Mouse (Mus musculus): Measurements from ENCODE around the gene Eif4b. TPM values are rescaled to one million over a fixed set of nuclear protein-coding genes. Genes with fewer than 3 reads are reported as not detected.
A peak's percentile ranks its signal among the peaks of the same experiment; 100 is the strongest.

Eif4b gene
- polyA plus RNA-seq, 1 experiment, result 114 TPM

DNA sequence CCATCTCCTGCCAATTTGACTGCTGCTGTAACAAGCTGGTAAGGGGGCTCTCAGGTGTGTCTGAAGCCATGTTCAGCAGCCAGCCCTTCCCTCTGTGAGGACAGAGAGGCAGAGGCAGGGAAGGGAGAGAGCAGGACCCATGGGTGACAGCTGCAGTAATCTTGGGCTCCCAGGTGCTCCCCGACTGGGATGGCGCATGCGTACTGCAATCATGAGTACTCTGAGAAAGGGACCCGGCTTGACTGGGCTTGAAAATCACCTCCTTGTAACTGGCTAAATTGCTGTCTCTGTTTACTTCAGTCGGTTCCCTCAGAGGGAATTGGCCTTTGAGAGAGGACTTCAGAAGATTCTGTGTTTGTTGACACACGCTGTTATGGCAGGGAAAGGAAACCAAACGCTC lies 31.6 kb upstream of the Eif4b start:
- H3K4me1 ChIP-seq (ENCODE audit: control insufficient read depth, insufficient read depth, low read length), result no peaks in the 10 kb centered on the region
- 78% methylated on average over 7 of the region's 7 CpGs for WGBS
- TF ChIP-seq POLR2A (IDR thresholded peaks at IDR 0.05; ENCODE audit: borderline replicate concordance, insufficient read depth, low read length), result no peak
- no peak for TF ChIP-seq CTCF (IDR thresholded peaks at IDR 0.05; ENCODE audit: borderline replicate concordance, insufficient read depth, low read depth, low read length)
- H3K27me3 ChIP-seq (ENCODE audit: control insufficient read depth, insufficient read depth, low read length), result no peaks in the 10 kb centered on the region
- no peak for DNase-seq
- no peak overlapping the region for H3K4me3 ChIP-seq (replicated peaks; ENCODE audit: insufficient read depth, low read depth, low read length)
- no peak overlapping the region for H3K27ac ChIP-seq (ENCODE audit: insufficient read depth, low read length)

GRCm38 (mm10) chr15:102044745-102045144 lies 28.8 kb upstream of the Eif4b start:
- TF ChIP-seq CTCF (IDR thresholded peaks at IDR 0.05; ENCODE audit: borderline replicate concordance, insufficient read depth, low read depth, low read length) (no peak), POLR2A (IDR thresholded peaks at IDR 0.05; ENCODE audit: borderline replicate concordance, insufficient read depth, low read length) (no peak)
- H3K4me3 ChIP-seq (replicated peaks; ENCODE audit: insufficient read depth, low read depth, low read length), result no peak overlapping the region
- H3K4me1 ChIP-seq (ENCODE audit: control insufficient read depth, insufficient read depth, low read length), result no peaks in the 10 kb centered on the region
- H3K27ac ChIP-seq (ENCODE audit: insufficient read depth, low read length), result no peak overlapping the region
- DNase-seq, result no peak
- no peaks in the 10 kb centered on the region for H3K27me3 ChIP-seq (ENCODE audit: control insufficient read depth, insufficient read depth, low read length)
- WGBS, result 77% methylated on average over 3 of the region's 3 CpGs

DNA sequence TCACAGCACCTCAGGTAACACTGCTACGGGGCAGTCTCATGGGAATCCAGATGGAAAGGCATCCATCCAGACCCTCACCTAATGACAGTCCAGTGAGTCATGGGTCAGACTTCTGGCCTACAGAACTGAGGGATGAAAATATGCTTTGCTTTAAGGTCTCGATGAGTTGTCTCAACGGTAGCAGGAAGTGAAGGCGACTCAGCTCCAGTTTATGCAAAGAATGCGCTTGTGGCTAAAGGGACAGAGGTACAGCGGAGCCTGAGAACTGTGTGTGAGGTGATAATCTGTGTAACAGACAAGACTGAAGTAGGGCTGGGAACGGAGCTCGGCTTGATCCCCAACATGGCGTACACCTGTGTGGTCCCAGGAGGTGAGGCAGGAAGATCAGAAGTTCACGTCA lies 27.9 kb upstream of the Eif4b start:
- Histone ChIP-seq H3K27ac (ENCODE audit: insufficient read depth, low read length) (no peak overlapping the region), H3K27me3 (ENCODE audit: control insufficient read depth, insufficient read depth, low read length) (no peaks in the 10 kb centered on the region), H3K4me1 (ENCODE audit: control insufficient read depth, insufficient read depth, low read length) (no peaks in the 10 kb centered on the region), H3K4me3 (replicated peaks; ENCODE audit: insufficient read depth, low read depth, low read length) (no peak overlapping the region)
- 90% methylated on average over 10 of the region's 10 CpGs for WGBS
- DNase-seq, result no peak
- TF ChIP-seq CTCF (IDR thresholded peaks at IDR 0.05; ENCODE audit: borderline replicate concordance, insufficient read depth, low read depth, low read length), result no peak
- TF ChIP-seq POLR2A (IDR thresholded peaks at IDR 0.05; ENCODE audit: borderline replicate concordance, insufficient read depth, low read length), result no peak

GRCm38 (mm10) chr15:102048006-102048405 lies 25.6 kb upstream of the Eif4b start:
- no peak overlapping the region for H3K27ac ChIP-seq (ENCODE audit: insufficient read depth, low read length)
- TF ChIP-seq POLR2A (IDR thresholded peaks at IDR 0.05; ENCODE audit: borderline replicate concordance, insufficient read depth, low read length), result no peak
- H3K4me3 ChIP-seq (replicated peaks; ENCODE audit: insufficient read depth, low read depth, low read length), result no peak overlapping the region
- no peaks in the 10 kb centered on the region for H3K27me3 ChIP-seq (ENCODE audit: control insufficient read depth, insufficient read depth, low read length)
- no peak for DNase-seq
- WGBS, result 78% methylated on average over 6 of the region's 6 CpGs
- H3K4me1 ChIP-seq (ENCODE audit: control insufficient read depth, insufficient read depth, low read length), result no peaks in the 10 kb centered on the region

DNA sequence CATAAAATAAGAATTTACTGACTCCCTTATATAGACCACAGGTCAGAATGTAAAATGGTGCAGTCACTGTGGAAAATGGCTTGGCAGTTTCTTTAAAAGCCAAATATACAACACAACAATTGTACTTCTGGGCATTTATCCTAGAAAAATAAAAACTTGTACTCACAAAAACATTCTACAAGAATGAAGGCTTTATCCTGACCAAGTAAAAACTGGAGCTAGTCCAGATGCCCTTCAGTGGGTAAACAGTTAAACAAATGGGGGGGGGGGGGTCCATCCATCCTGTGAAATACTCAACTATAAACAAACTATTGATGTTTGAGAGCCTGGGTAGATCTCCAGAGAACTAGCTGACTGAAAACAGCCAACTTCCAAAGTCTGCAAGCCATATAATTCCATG lies 23.7 kb upstream of the Eif4b start:
- TF ChIP-seq POLR2A (IDR thresholded peaks at IDR 0.05; ENCODE audit: borderline replicate concordance, insufficient read depth, low read length), result no peak
- TF ChIP-seq CTCF (IDR thresholded peaks at IDR 0.05; ENCODE audit: borderline replicate concordance, insufficient read depth, low read depth, low read length), result no peak

DNA sequence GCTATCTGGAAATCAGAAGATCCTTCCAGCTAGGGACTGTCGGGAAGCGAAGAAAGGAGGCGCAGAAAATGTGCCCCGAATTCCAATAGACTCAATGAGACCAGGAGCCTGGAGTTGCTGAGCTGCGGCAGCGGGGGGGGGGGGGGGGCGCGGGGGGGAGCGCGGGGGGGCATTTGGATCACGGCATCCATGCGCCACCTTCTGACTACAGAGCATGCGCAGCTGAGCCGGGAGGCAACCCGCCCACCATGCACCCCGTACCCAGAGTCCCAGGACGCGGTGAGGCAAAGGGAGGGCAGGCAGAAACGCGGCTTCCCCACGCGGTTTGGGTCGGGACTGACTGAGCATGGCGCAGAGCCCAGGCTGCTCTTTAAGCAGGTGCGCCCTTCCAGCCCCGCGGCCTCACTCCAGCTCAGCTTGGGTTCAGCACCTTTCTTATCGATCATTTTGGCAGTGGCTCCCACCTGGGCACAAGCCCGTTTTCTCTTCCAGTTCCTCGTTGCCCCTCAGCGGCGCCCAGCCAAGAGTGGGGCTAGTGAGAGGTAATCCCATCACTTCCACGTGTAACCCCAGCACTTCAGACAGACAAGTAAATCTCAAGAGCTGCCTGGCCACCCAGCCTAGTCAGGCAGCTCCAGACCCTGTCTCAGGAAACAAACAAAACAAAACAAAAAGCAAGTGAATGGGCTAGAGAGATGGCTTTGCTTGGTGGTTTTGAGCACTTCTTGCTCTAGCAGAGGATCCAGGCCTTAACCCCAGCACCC lies 21.5 kb upstream of the Eif4b start:
- no peaks in the 10 kb centered on the region for H3K27me3 ChIP-seq (ENCODE audit: control insufficient read depth, insufficient read depth, low read length)
- 1% methylated on average over 33 of the region's 33 CpGs for WGBS
- no peak overlapping the region for H3K27ac ChIP-seq (ENCODE audit: insufficient read depth, low read length)
- peak overlapping the region; percentile 62 for H3K4me3 ChIP-seq (replicated peaks; ENCODE audit: insufficient read depth, low read depth, low read length)
- peak; percentile 45 to 53 for DNase-seq
- no peaks in the 10 kb centered on the region for H3K4me1 ChIP-seq (ENCODE audit: control insufficient read depth, insufficient read depth, low read length)
- peak; percentile 25 for TF ChIP-seq CTCF (IDR thresholded peaks at IDR 0.05; ENCODE audit: borderline replicate concordance, insufficient read depth, low read depth, low read length)
- TF ChIP-seq POLR2A (IDR thresholded peaks at IDR 0.05; ENCODE audit: borderline replicate concordance, insufficient read depth, low read length), result no peak

More for the DNA sequence above, 23.7 kb upstream of the Eif4b start:
- H3K27me3 ChIP-seq (ENCODE audit: control insufficient read depth, insufficient read depth, low read length), result no peaks in the 10 kb centered on the region
- DNase-seq, result no peak
- no peak overlapping the region for H3K27ac ChIP-seq (ENCODE audit: insufficient read depth, low read length)
- H3K4me1 ChIP-seq (ENCODE audit: control insufficient read depth, insufficient read depth, low read length), result no peaks in the 10 kb centered on the region
- H3K4me3 ChIP-seq (replicated peaks; ENCODE audit: insufficient read depth, low read depth, low read length), result no peak overlapping the region

DNA sequence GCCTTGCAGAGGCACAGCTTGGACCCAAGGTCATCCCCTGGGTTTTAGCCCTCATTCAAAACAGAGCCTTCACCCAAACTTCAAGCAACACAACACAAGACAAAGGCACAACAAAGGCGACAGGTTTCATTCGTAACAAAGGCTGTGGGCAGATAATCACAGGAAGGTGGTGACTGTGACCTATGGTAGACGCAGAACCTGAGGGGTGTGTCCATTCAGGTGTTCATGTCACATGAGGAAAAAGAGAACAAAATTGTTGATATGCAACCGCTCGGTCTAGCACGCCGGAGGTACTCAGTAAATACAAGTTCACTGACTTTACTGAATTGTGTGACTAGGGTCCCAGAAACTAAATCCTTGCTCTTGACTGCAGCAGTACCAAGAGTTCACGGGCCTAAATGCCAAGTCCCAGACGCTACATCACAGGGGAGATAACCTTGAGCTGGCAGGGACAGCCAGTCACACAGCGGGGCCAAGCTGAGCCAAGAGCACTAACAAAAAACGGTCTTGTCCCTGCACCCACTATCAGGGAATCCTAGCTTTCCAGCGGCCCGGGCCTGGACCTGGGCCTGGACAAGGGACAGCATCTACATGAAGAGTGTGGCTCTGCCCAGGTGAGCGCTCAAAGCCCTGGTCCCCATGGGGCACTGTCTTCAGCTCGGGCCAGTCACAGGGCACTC lies 16.9 kb upstream of the Eif4b start:
- DNase-seq, result no peak
- 84% methylated on average over 15 of the region's 15 CpGs for WGBS
- Histone ChIP-seq H3K4me1 (ENCODE audit: control insufficient read depth, insufficient read depth, low read length) (no peaks in the 10 kb centered on the region), H3K27ac (ENCODE audit: insufficient read depth, low read length) (no peak overlapping the region), H3K4me3 (replicated peaks; ENCODE audit: insufficient read depth, low read depth, low read length) (no peak overlapping the region), H3K27me3 (ENCODE audit: control insufficient read depth, insufficient read depth, low read length) (no peaks in the 10 kb centered on the region)
- TF ChIP-seq CTCF (IDR thresholded peaks at IDR 0.05; ENCODE audit: borderline replicate concordance, insufficient read depth, low read depth, low read length) (no peak), POLR2A (IDR thresholded peaks at IDR 0.05; ENCODE audit: borderline replicate concordance, insufficient read depth, low read length) (no peak)

Data from cerebellum, adult 2 months (tissue).